Mouse (Mus musculus) embryonic facial prominence, embryonic 14.5 days (tissue): Measurements from ENCODE around the gene Shisa9. TPM values are rescaled to one million over a fixed set of nuclear protein-coding genes. Genes with fewer than 3 reads are reported as not detected.
A peak's percentile ranks its signal among the peaks of the same experiment; 100 is the strongest.

ENCODE experiments used
- ATAC-seq: fragments of 200-750 bp; cut with Nextera tagmentation; 2 replicates; pipeline ENCODE4 v1.8.0; 2017; ENCODE audit warnings: low read depth, moderate number of reproducible peaks, moderate TSS enrichment
- DNase-seq: peaks from one replicate; pipeline ENCODE4 v3.0.0-alpha.2; 2015; ENCODE audit warnings: low spot score
- H3K27ac ChIP-seq: fragments of 300-500 bp; sonication (generic); replicated peaks from 2 replicates; pipeline ENCODE4 v1.5.1; 2014; ENCODE audit warnings: low read depth, mild to moderate bottlenecking, low read length, moderate library complexity
- H3K27me3 ChIP-seq: fragments of 300-500 bp; sonication (generic); replicated peaks from 2 replicates; pipeline ENCODE4 v1.6.1; 2014; ENCODE audit warnings: low read length; ENCODE audit not compliant: control insufficient read depth, insufficient read depth
- H3K36me3 ChIP-seq: fragments of 300-500 bp; sonication (generic); 2 replicates; pipeline ENCODE4 v1.6.1; 2014; ENCODE audit warnings: low read length, mixed read lengths; ENCODE audit not compliant: control insufficient read depth, insufficient read depth
- H3K4me1 ChIP-seq: fragments of 300-500 bp; sonication (generic); 2 replicates; pipeline ENCODE4 v1.6.1; 2014; ENCODE audit warnings: antibody characterized with exemption, low read length; ENCODE audit not compliant: control insufficient read depth, insufficient read depth
- H3K4me2 ChIP-seq: fragments of 300-500 bp; sonication (generic); 2 replicates; pipeline ENCODE4 v1.6.1; 2014; ENCODE audit warnings: low read depth, mild to moderate bottlenecking, low read length, moderate library complexity, mixed read lengths
- H3K4me3 ChIP-seq: fragments of 300-500 bp; sonication (generic); 2 replicates; pipeline ENCODE4 v1.5.1; 2014; ENCODE audit warnings: low read depth, mild to moderate bottlenecking, low read length
- H3K9ac ChIP-seq: fragments of 300-500 bp; sonication (generic); 2 replicates; pipeline ENCODE4 v1.6.1; 2014; ENCODE audit warnings: low read depth, mild to moderate bottlenecking, low read length, moderate library complexity, mixed read lengths
- H3K9me3 ChIP-seq: fragments of 300-500 bp; sonication (generic); 2 replicates; pipeline ENCODE4 v1.6.1; 2016; ENCODE audit warnings: low read length; ENCODE audit not compliant: control insufficient read depth
- WGBS: fragments of 180-500 bp; shearing (Covaris S2); extraction: QIAGEN DNeasy Blood & Tissue Kit; methylation state at CpG from one replicate; pipeline ENCODE4 v1.1.7; 2014; 5-methylcytosine and 5-hydroxymethylcytosine counted together
- polyA plus RNA-seq: library from polyadenylated mRNA; unstranded; fragments of >200 nt; fragmentation: Nextera tagmentation; extraction: Ambion mirVana; gene quantifications from 2 replicates; pipeline ENCODE4 v1.2.1, GENCODE M21; 2014

The Shisa9 gene
- polyA plus RNA-seq, 1 experiment from 2014 or later = 3.4 TPM

- Histone ChIP-seq H3K9ac (no peak overlapping the region), H3K4me2 (no peak overlapping the region), H3K9me3 (no peaks in the 10 kb centered on the region), H3K36me3 (no peaks in the 10 kb centered on the region), H3K27ac (no peak overlapping the region), H3K4me1 (no peaks in the 10 kb centered on the region), H3K4me3 (no peak overlapping the region), H3K27me3 (no peaks in the 10 kb centered on the region)
- DNase-seq (no peak), ATAC-seq (no peak)
- WGBS = 89% methylated on average over 1 of the region's 1 CpGs
These were observed 36.3 kb downstream of the Shisa9 start for GRCm38 (mm10) chr16:12020103-12020755.

DNA sequence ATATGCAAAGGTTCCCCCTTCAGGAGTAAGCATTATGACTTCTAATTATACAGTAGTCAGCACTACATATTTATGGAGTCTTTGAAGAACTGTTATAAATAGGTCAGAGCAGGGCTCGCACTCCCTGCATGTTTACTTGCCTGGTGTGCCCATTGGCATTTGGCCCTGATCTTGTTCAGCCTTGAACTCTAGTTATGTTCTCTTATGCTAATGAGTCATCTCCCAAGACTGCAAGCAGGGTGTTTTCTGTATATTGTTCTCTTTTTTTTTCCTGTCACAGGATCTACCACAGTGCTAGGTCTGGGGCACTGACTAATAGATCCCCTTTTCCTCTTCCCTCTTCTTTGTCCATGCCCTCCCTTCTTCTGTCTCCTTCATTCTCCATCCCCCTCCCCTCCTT lies 48.5 kb downstream of the Shisa9 start:
- H3K9me3 ChIP-seq = no peaks in the 10 kb centered on the region
- no peak overlapping the region for H3K27ac ChIP-seq
- H3K36me3 ChIP-seq = no peaks in the 10 kb centered on the region
- no peaks in the 10 kb centered on the region for H3K4me1 ChIP-seq
- DNase-seq (no peak), ATAC-seq (no peak)
- H3K9ac ChIP-seq = no peak overlapping the region
- H3K4me2 ChIP-seq = no peak overlapping the region
- WGBS = 71% methylated on average over 1 of the region's 1 CpGs
- no peaks in the 10 kb centered on the region for H3K27me3 ChIP-seq
- no peak overlapping the region for H3K4me3 ChIP-seq

DNA sequence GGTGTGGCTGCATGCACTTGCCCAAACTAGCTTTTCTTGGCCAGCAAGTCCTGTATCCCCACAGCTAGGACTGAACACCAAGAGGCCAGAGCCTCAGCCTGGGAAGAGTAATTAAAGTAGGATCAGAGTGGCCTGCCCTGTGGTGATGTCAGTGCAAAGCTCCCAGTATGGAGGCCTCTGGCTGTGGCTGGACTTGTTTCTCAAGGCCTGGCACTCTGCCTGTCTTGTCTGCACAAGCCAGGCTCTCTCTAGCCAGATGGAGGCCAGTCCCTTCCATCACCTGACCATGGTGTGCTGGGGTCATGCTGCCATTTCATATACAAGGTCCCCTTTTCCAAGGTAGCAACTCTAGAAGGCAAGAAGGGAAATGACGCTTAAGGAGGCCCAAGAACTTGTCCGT lies 51.0 kb downstream of the Shisa9 start:
- Histone ChIP-seq H3K27me3 (no peaks in the 10 kb centered on the region), H3K27ac (no peak overlapping the region), H3K9me3 (no peaks in the 10 kb centered on the region), H3K9ac (no peak overlapping the region), H3K4me1 (no peaks in the 10 kb centered on the region), H3K36me3 (no peaks in the 10 kb centered on the region), H3K4me3 (no peak overlapping the region), H3K4me2 (no peak overlapping the region)
- ATAC-seq = no peak
- no peak for DNase-seq
- 79% methylated on average over 2 of the region's 2 CpGs for WGBS

DNA sequence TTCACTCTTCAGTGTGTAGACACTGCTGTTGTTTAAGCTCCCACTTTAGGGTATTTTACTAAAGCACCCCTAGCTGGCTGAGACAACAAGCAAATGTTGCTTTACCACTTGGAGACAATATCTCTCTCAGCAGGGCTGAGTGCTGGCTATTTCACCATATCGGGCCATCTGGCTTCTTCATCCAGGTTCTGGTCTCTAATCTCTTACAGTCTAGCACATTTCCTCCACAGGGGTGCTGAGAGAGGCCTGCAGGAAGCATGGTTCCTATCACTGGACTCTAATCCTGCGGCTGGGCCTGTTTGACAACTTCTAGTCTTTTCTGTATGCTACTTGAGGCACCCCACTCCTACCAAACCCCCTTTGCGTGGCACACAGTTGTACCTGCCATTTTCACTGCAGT lies 51.7 kb downstream of the Shisa9 start:
- Histone ChIP-seq H3K4me1 (0 out of 2 replicates have a peak, but pooled peaks cover 1% of the 10 kb centered on the region), H3K4me2 (no peak overlapping the region), H3K4me3 (no peak overlapping the region), H3K36me3 (no peaks in the 10 kb centered on the region), H3K27me3 (no peaks in the 10 kb centered on the region), H3K27ac (no peak overlapping the region), H3K9ac (no peak overlapping the region), H3K9me3 (no peaks in the 10 kb centered on the region)
- DNase-seq (no peak), ATAC-seq (no peak)
- 60% methylated on average over 3 of the region's 3 CpGs for WGBS

DNA sequence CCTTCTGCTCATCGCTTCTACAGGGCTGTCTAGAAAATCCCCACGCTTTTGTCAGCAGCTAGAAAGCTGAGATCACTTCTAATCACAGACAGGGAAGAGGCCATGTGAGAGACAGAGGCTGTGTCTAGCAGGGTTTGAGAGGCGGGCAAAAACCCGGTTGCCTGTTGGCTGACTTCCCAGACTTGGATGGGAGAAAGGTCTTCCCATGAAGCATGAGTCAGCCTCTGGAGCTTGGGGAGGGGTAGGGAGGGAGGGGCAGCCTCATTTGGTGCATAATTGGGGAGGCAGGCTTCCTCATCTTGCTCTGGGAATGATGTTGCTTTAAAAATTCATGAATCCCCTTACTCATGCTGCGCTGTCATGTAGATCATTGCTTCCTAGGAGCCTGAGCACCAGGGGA lies 57.0 kb downstream of the Shisa9 start:
- H3K9me3 ChIP-seq = no peaks in the 10 kb centered on the region
- H3K27ac ChIP-seq = no peak overlapping the region
- peak; percentile 91 for DNase-seq
- no peak overlapping the region for H3K9ac ChIP-seq
- WGBS = 35% methylated on average over 5 of the region's 5 CpGs
- ATAC-seq = peak; percentile 79
- 0 out of 2 replicates have a peak, but pooled peaks cover 3% of the 10 kb centered on the region for H3K4me1 ChIP-seq
- H3K4me2 ChIP-seq = no peak overlapping the region
- no peaks in the 10 kb centered on the region for H3K36me3 ChIP-seq
- H3K27me3 ChIP-seq = no peaks in the 10 kb centered on the region
- H3K4me3 ChIP-seq = no peak overlapping the region

- Histone ChIP-seq H3K4me2 (no peak overlapping the region), H3K4me3 (no peak overlapping the region), H3K9me3 (no peaks in the 10 kb centered on the region), H3K9ac (no peak overlapping the region), H3K27ac (no peak overlapping the region), H3K36me3 (no peaks in the 10 kb centered on the region), H3K27me3 (no peaks in the 10 kb centered on the region), H3K4me1 (no peaks in the 10 kb centered on the region)
- WGBS = 83% methylated on average over 1 of the region's 1 CpGs
- no peak for DNase-seq
- ATAC-seq = no peak
These were observed 68.1 kb downstream of the Shisa9 start for GRCm38 (mm10) chr16:12052051-12052450.

DNA sequence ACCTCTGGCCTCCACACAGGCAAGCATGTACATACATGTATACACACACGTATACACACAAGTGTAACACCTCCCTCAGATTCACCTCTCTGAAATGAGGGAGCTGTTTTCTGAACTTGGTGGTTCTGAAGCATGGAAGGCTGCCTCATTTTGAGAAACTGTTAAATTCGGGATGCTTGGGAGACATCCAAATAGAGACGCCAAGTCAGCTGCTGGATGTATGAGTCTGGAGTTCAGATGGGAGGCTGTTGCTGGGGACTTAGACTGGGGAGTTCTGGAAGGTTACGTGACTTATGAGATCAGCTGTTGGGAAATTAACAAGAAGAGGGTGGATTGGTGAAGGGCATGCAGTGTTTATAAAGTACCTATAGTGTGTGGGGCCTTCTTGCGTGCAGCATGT lies 88.7 kb downstream of the Shisa9 start:
- H3K9ac ChIP-seq = no peak overlapping the region
- no peaks in the 10 kb centered on the region for H3K27me3 ChIP-seq
- DNase-seq (no peak), ATAC-seq (no peak)
- no peaks in the 10 kb centered on the region for H3K4me1 ChIP-seq
- no peak overlapping the region for H3K4me2 ChIP-seq
- no peaks in the 10 kb centered on the region for H3K9me3 ChIP-seq
- H3K4me3 ChIP-seq = no peak overlapping the region
- WGBS = 80% methylated on average over 5 of the region's 5 CpGs
- H3K27ac ChIP-seq = no peak overlapping the region
- no peaks in the 10 kb centered on the region for H3K36me3 ChIP-seq

- Histone ChIP-seq H3K4me3 (no peak overlapping the region), H3K9ac (no peak overlapping the region), H3K9me3 (no peaks in the 10 kb centered on the region), H3K36me3 (no peaks in the 10 kb centered on the region), H3K4me1 (no peaks in the 10 kb centered on the region), H3K27ac (no peak overlapping the region), H3K27me3 (no peaks in the 10 kb centered on the region), H3K4me2 (no peak overlapping the region)
- peak; percentile 60 for ATAC-seq
- 41% methylated on average over 3 of the region's 3 CpGs for WGBS
- DNase-seq = peak; percentile 81
These were observed 92.4 kb downstream of the Shisa9 start for GRCm38 (mm10) chr16:12076270-12076669.

- Histone ChIP-seq H3K9me3 (no peaks in the 10 kb centered on the region), H3K27ac (no peak overlapping the region), H3K36me3 (no peaks in the 10 kb centered on the region), H3K4me2 (no peak overlapping the region), H3K27me3 (no peaks in the 10 kb centered on the region), H3K4me3 (no peak overlapping the region), H3K9ac (no peak overlapping the region), H3K4me1 (no peaks in the 10 kb centered on the region)
- no peak for DNase-seq
- WGBS = 56% methylated on average over 2 of the region's 2 CpGs
- no peak for ATAC-seq
These were observed 92.8 kb downstream of the Shisa9 start for GRCm38 (mm10) chr16:12076700-12077099.
